Mouse (Mus musculus) left cerebral cortex, postnatal 10 days (tissue): Measurements from ENCODE around the gene Gm10722. TPM values are rescaled to one million over a fixed set of nuclear protein-coding genes. Genes with fewer than 3 reads are reported as not detected.
"Not testable (repeated sequence)": the region's sequence is repeated elsewhere in the genome, so short reads cannot be mapped to it uniquely, and the experiment has no call there.

Experiments used
- DNase-seq, 2 experiments: peaks; one replicate each; pipeline ENCODE4 v3.0.0; 2021 to 2022; ENCODE audit warnings: low spot score in 2 of 2, mixed read lengths in 1 of 2; ENCODE audit errors: extremely low spot score in 1 of 2
- intact Hi-C: fragments of 180-260 bp; cut with DNase I; formaldehyde crosslinking; loops from one replicate; pipeline ENCODE4 v1.15.1; 2025
- total RNA-seq, 2 experiments: library from RNA; stranded (reverse); gene quantifications; 2 replicates each; pipeline ENCODE4 v1.2.3; 2021

Gm10722 gene
- total RNA-seq, result not detected

- intact Hi-C loops, result not testable (repeated sequence)
- peak in 1 of 2 experiments; percentile 1 for DNase-seq
Observed at GRCm38 (mm10) chr9:3000445-3000972, at the start of gene Gm10722. Gene Gm10722 (plus strand): TSS chr9:3000922.

GRCm38 (mm10) chr9:3001006-3001405 lies 284 bp downstream of the Gm10722 start:
- DNase-seq, result peak in 1 of 2 experiments; percentile 38
- intact Hi-C loops, result not testable (repeated sequence)

GRCm38 (mm10) chr9:3001948-3002659 lies 1.4 kb downstream of the Gm10722 start:
- intact Hi-C loops, result not testable (repeated sequence)
- peak; percentile 87 to 100 for DNase-seq

- DNase-seq, intact Hi-C loops: not testable (repeated sequence)
Observed at GRCm38 (mm10) chr9:3002794-3003396, 2.2 kb downstream of the Gm10722 start, which contains the start of gene Gm11168. Gene Gm11168 (plus strand): TSS chr9:3003346.

- intact Hi-C loops, DNase-seq: not testable (repeated sequence)
Observed at GRCm38 (mm10) chr9:3006179-3006578, 5.5 kb downstream of the Gm10722 start.

GRCm38 (mm10) chr9:3006636-3007035 lies 5.9 kb downstream of the Gm10722 start:
- DNase-seq, result peak; percentile 40 to 97
- intact Hi-C loops, result not testable (repeated sequence)

- DNase-seq, intact Hi-C loops: not testable (repeated sequence)
Observed at GRCm38 (mm10) chr9:3007272-3007671, 6.5 kb downstream of the Gm10722 start.

- intact Hi-C loops, DNase-seq: not testable (repeated sequence)
Observed at GRCm38 (mm10) chr9:3009331-3009730, 8.6 kb downstream of the Gm10722 start.

GRCm38 (mm10) chr9:3012054-3012621 lies 11.4 kb downstream of the Gm10722 start:
- DNase-seq, intact Hi-C loops: not testable (repeated sequence)

GRCm38 (mm10) chr9:3012733-3013279 lies 12.1 kb downstream of the Gm10722 start, which contains the start of gene Gm10721:
Gene Gm10721 (plus strand): TSS chr9:3013140.
- DNase-seq, intact Hi-C loops: not testable (repeated sequence)

GRCm38 (mm10) chr9:3015354-3015753 lies 14.6 kb downstream of the Gm10722 start, which contains the start of gene Gm10720:
Gene Gm10720 (plus strand): TSS chr9:3015654.
- intact Hi-C loops, DNase-seq: not testable (repeated sequence)

GRCm38 (mm10) chr9:3015896-3016295 lies 15.2 kb downstream of the Gm10722 start:
- DNase-seq, intact Hi-C loops: not testable (repeated sequence)

- intact Hi-C loops, result not testable (repeated sequence)
Observed at GRCm38 (mm10) chr9:3017108-3017507, 16.4 kb downstream of the Gm10722 start, which contains the start of gene Gm10719. Gene Gm10719 (plus strand): TSS chr9:3017408.

GRCm38 (mm10) chr9:3018944-3019343 lies 18.2 kb downstream of the Gm10722 start:
- intact Hi-C loops, result not testable (repeated sequence)
- peak in 1 of 2 experiments; percentile 47 for DNase-seq

More at GRCm38 (mm10) chr9:3017108-3017507, 16.4 kb downstream of the Gm10722 start, which contains the start of gene Gm10719:
- not testable (repeated sequence) for DNase-seq

- peak; percentile 43 to 77 for DNase-seq
- intact Hi-C loops, result not testable (repeated sequence)
Observed at GRCm38 (mm10) chr9:3019835-3020727, 19.4 kb downstream of the Gm10722 start.

- intact Hi-C loops, result not testable (repeated sequence)
- peak; percentile 61 to 86 for DNase-seq
Observed at GRCm38 (mm10) chr9:3022316-3023008, 21.7 kb downstream of the Gm10722 start.

- peak in 1 of 2 experiments; percentile 26 for DNase-seq
- intact Hi-C loops, result not testable (repeated sequence)
Observed at GRCm38 (mm10) chr9:3023312-3023984, 22.7 kb downstream of the Gm10722 start, which contains the start of gene Gm10718. Gene Gm10718 (plus strand): TSS chr9:3023547.
